Mouse (Mus musculus): Measurements from ENCODE around the gene Qtrt1. TPM values are rescaled to one million over a fixed set of nuclear protein-coding genes. Genes with fewer than 3 reads are reported as not detected.

Qtrt1 gene
- polyA plus RNA-seq, 1 experiment = 20.7 TPM

DNA sequence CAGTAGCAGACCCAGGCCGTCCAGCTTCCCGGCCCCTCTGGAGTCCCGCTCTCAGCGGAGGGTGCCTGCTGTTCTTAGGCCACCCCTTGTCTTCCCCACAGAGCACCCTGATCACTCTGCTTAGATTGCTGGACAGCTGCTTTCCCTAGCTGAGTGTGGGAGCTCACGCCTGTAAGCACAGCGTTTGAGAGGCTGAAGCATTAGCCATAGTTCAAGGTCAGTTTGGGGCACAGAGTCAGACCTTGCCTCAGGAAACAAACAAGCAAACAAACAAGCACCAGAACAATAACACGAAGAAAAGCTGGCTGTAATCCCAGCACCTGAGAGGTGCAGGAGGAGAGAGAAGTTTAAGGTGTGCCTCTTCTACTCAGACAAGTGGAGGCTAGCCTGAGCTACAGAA lies 20.4 kb downstream of the Qtrt1 start:
- Histone ChIP-seq H3K27me3 (replicated peaks) (no peaks in the 10 kb centered on the region), H3K4me1 (peaks cover 97% of the 10 kb centered on the region), H3K4me3 (replicated peaks) (no peak overlapping the region), H3K36me3 (replicated peaks; ENCODE audit: low read length) (peaks cover 84% of the 10 kb centered on the region), H3K9me3 (no peaks in the 10 kb centered on the region)
- TF ChIP-seq GATA1 (IDR thresholded peaks at IDR 0.05; ENCODE audit: borderline replicate concordance, low read length) = no peak
- TF ChIP-seq FLI1 (IDR thresholded peaks at IDR 0.05; ENCODE audit: low read length) = no peak

DNA sequence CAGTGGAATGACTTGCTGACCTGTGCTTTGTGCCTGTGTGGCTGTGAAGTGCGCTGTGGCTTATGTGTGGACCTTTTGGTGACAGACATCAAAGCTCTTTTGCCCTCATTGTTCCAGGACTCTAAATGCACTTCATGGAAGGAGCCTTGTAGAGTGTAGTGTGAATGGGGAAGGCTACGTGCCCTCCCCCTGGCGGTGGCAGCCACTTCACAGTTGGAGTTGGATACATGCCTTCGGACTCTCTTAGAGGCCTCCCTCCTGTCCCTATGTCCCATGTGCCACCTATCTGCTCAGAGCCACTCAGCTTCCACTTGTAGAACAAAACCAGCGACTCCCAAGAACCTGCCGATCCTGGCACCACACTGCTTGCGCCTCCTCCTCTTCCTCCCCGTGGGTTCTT lies 22.1 kb downstream of the Qtrt1 start:
- Histone ChIP-seq H3K9me3 (no peaks in the 10 kb centered on the region), H3K27me3 (replicated peaks) (no peaks in the 10 kb centered on the region), H3K4me1 (peaks cover 97% of the 10 kb centered on the region), H3K4me3 (replicated peaks) (peak overlapping the region; percentile 65), H3K36me3 (replicated peaks; ENCODE audit: low read length) (peaks cover 79% of the 10 kb centered on the region)
- TF ChIP-seq GATA1 (IDR thresholded peaks at IDR 0.05; ENCODE audit: borderline replicate concordance, low read length) (no peak), FLI1 (IDR thresholded peaks at IDR 0.05; ENCODE audit: low read length) (no peak)

DNA sequence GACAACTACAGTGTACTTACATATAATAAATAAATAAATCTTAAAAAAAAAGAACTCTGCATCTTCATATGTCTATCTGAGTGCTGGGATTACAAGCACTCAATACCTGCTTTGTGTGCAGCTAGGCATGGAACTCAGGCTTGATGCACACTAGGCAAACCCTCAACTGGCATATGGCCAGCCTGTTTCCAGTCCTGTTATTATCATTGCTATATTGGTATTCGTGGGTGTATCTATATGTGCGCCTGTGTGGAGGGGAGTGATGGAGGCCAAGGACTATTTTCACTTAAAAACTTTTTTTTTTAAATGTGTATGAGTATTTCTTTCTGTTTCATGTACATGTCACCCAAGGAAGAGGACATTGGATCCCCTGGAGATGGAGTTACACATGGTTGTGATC lies 22.8 kb downstream of the Qtrt1 start:
- Histone ChIP-seq H3K4me1 (peaks cover 97% of the 10 kb centered on the region), H3K4me3 (replicated peaks) (no peak overlapping the region), H3K9me3 (no peaks in the 10 kb centered on the region), H3K27me3 (replicated peaks) (no peaks in the 10 kb centered on the region), H3K36me3 (replicated peaks; ENCODE audit: low read length) (peaks cover 79% of the 10 kb centered on the region)
- TF ChIP-seq GATA1 (IDR thresholded peaks at IDR 0.05; ENCODE audit: borderline replicate concordance, low read length) (no peak), FLI1 (IDR thresholded peaks at IDR 0.05; ENCODE audit: low read length) (no peak)

DNA sequence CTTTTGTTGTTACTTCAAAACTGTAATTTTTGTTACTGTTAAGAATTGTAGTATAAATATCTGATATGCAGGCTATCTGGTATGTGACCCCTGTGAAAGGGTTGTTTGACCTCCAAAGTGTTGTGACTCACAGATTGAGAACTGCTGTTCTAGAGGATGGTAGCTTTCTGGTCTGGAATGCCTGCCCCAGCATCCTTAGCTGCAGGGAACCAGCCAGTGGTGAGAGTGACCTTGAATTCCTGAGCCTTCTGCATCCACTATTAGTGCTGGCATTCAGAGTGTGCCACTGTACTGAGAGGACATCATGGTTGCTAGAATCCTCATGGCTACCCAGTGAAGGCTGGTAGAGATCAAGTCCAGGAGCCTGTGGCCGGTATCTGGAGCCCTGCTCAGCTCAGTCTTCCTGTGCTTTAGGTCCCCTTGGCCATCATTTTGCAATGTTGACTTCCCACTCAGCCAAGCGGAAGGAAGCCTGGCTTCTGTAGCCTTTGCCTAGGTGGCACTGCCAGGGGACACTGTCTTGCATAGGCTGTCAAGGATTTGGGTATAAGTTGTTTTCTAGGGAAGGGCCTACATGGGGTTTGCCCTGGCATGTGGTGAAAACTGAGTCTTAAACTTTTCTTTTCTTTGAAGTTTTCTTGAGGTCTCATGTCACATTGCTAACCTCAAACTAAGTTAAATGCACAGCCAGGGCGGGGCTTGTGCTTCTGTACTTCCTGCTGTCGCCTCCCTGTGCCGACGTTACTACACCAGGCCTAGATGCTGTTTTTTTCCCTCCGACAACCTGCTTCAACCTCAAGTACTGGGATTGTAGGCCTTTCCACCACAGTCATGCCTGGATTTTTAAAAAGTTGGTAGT lies 24.4 kb downstream of the Qtrt1 start:
- Histone ChIP-seq H3K9me3 (no peaks in the 10 kb centered on the region), H3K4me1 (peaks cover 97% of the 10 kb centered on the region), H3K27me3 (replicated peaks) (no peaks in the 10 kb centered on the region), H3K4me3 (replicated peaks) (peak overlapping the region; percentile 83), H3K36me3 (replicated peaks; ENCODE audit: low read length) (peaks cover 79% of the 10 kb centered on the region)
- no peak for TF ChIP-seq FLI1 (IDR thresholded peaks at IDR 0.05; ENCODE audit: low read length)
- TF ChIP-seq GATA1 (IDR thresholded peaks at IDR 0.05; ENCODE audit: borderline replicate concordance, low read length) = no peak

DNA sequence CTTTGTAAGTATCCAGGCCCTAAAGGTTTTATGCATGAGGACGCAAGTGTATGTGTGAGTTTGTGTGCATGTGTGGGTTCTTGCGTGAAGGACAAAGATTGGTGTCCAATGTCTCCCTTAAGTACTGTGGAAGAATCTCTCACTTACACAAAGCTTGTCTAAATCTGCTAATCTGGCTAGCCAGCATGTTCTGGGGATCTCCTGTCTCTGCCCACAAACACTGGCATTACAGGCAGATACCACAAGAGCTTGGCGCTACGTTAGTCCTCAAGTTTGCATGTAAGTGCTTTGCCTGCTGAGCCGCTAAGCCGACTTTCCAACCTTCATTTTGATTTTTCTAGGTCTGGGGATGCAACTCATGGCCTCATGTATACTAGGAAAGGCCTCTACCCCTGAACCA lies 25.9 kb downstream of the Qtrt1 start:
- TF ChIP-seq GATA1 (IDR thresholded peaks at IDR 0.05; ENCODE audit: borderline replicate concordance, low read length) = no peak
- TF ChIP-seq FLI1 (IDR thresholded peaks at IDR 0.05; ENCODE audit: low read length) = no peak
- peaks cover 96% of the 10 kb centered on the region for H3K4me1 ChIP-seq
- peaks cover 79% of the 10 kb centered on the region for H3K36me3 ChIP-seq (replicated peaks; ENCODE audit: low read length)
- H3K9me3 ChIP-seq = no peaks in the 10 kb centered on the region
- H3K4me3 ChIP-seq (replicated peaks) = peak overlapping the region; percentile 31
- no peaks in the 10 kb centered on the region for H3K27me3 ChIP-seq (replicated peaks)

DNA sequence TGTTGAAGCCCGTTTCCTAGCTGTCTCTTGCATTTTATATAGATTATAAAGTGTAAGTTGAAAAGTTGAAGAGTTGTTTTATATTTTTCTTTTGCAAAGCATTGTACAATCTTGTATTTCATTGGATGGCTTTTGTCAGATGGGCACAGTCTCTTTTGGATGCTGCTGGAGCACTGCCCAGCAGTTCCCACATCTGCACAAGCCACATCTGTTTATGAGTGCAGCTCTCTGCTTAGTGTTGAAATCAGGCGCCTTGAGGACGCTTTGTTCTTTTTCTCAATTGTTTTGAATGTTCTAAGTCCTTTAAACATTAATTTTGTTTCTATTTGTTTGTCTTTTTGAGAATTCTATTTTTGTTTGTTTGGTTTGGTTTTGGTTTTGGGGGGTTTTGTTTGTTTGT lies 26.6 kb downstream of the Qtrt1 start:
- Histone ChIP-seq H3K36me3 (replicated peaks; ENCODE audit: low read length) (peaks cover 82% of the 10 kb centered on the region), H3K9me3 (no peaks in the 10 kb centered on the region), H3K4me3 (replicated peaks) (no peak overlapping the region), H3K4me1 (peaks cover 97% of the 10 kb centered on the region), H3K27me3 (replicated peaks) (no peaks in the 10 kb centered on the region)
- TF ChIP-seq FLI1 (IDR thresholded peaks at IDR 0.05; ENCODE audit: low read length) = no peak
- TF ChIP-seq GATA1 (IDR thresholded peaks at IDR 0.05; ENCODE audit: borderline replicate concordance, low read length) = no peak

DNA sequence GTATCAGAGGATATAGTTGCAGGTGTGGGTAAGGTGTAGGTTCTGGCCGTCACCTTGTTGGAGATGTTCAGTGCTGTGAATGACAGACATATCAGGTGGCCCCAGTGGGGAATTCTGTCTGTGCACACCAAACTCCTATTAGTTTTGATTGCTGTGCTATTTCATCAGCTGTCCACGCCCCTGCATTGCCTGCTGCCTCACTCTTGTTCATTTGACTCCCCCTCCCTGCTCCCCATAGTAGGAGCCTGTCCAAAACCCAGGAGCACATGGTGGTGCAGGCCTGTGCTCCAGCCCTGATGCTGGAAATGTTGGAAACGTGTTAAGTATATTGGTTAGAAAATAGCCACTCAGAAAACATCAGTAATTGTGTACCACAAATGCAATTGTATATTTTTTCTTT lies 27.8 kb downstream of the Qtrt1 start:
- Histone ChIP-seq H3K27me3 (replicated peaks) (no peaks in the 10 kb centered on the region), H3K4me3 (replicated peaks) (no peak overlapping the region), H3K9me3 (no peaks in the 10 kb centered on the region), H3K36me3 (replicated peaks; ENCODE audit: low read length) (peaks cover 81% of the 10 kb centered on the region), H3K4me1 (peaks cover 93% of the 10 kb centered on the region)
- TF ChIP-seq GATA1 (IDR thresholded peaks at IDR 0.05; ENCODE audit: borderline replicate concordance, low read length) (no peak), FLI1 (IDR thresholded peaks at IDR 0.05; ENCODE audit: low read length) (no peak)

DNA sequence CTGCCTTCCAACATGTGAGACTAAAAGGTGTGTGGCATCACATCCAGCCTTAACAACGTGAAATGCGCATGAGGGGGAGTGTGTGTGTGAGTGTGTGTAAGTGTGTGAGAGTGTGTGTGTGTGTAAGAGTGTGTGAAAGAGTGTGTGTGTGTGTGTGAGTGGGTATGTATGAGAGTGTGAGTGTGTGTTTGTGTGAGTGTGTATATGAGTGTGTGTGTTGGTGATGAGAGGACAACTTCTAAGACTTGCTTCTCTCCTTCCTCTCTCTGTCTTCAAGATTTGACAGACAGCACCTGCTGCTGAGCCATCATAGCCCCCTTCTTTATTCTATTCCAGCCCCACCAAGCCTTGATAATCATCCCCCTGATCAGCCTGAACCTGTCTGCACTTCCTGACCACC lies 28.3 kb downstream of the Qtrt1 start:
- peaks cover 93% of the 10 kb centered on the region for H3K4me1 ChIP-seq

DNA sequence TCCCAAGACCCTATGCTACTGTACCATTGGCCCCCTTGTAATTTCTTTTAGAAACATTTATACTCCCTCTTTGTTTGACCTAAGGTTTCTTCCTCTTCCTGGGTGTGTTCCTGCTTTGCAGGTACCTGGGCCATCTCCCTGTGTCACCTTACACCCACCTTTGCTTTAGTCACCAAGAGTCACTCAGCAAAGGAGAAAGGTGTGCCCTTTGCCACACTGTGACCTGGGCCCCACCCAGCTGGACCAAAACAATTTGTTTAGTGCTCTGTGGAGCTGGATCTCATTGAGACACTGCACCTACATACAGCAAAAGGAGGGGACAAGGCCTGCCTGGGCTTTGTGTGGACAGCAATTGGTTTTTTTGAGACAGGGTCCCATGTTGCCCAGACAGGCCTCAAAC lies 28.8 kb downstream of the Qtrt1 start:
- Histone ChIP-seq H3K36me3 (replicated peaks; ENCODE audit: low read length) (peaks cover 83% of the 10 kb centered on the region), H3K4me1 (peaks cover 90% of the 10 kb centered on the region), H3K9me3 (no peaks in the 10 kb centered on the region), H3K27me3 (replicated peaks) (no peaks in the 10 kb centered on the region), H3K4me3 (replicated peaks) (peak overlapping the region; percentile 17)
- TF ChIP-seq GATA1 (IDR thresholded peaks at IDR 0.05; ENCODE audit: borderline replicate concordance, low read length) (no peak), FLI1 (IDR thresholded peaks at IDR 0.05; ENCODE audit: low read length) (no peak)

More for the DNA sequence above, 28.3 kb downstream of the Qtrt1 start:
- no peaks in the 10 kb centered on the region for H3K9me3 ChIP-seq
- H3K4me3 ChIP-seq (replicated peaks) = peak overlapping the region; percentile 64
- TF ChIP-seq GATA1 (IDR thresholded peaks at IDR 0.05; ENCODE audit: borderline replicate concordance, low read length) (no peak), FLI1 (IDR thresholded peaks at IDR 0.05; ENCODE audit: low read length) (no peak)
- no peaks in the 10 kb centered on the region for H3K27me3 ChIP-seq (replicated peaks)
- peaks cover 82% of the 10 kb centered on the region for H3K36me3 ChIP-seq (replicated peaks; ENCODE audit: low read length)

DNA sequence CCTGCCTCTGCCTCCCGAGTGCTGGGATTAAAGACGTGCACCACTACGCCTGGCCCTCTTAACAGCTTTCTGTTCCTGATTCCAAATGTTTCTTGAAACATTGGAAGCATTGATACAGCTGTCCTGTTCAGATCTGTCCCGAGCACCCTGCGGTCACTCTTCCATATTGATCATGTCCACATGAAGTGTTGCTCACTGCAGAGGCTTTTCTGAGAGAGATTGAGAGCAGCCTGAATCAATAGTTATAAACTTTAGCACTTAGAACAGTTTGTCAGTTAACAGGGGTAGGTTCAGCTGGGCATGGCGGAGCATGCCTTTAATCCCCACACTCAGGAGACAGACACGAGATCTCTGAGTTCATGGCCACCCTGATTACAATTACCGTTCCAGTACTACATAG lies 32.2 kb downstream of the Qtrt1 start:
- peaks cover 96% of the 10 kb centered on the region for H3K36me3 ChIP-seq (replicated peaks; ENCODE audit: low read length)
- no peaks in the 10 kb centered on the region for H3K27me3 ChIP-seq (replicated peaks)
- peaks cover 90% of the 10 kb centered on the region for H3K4me1 ChIP-seq
- no peak overlapping the region for H3K4me3 ChIP-seq (replicated peaks)
- H3K9me3 ChIP-seq = no peaks in the 10 kb centered on the region
- TF ChIP-seq FLI1 (IDR thresholded peaks at IDR 0.05; ENCODE audit: low read length) (no peak), GATA1 (IDR thresholded peaks at IDR 0.05; ENCODE audit: borderline replicate concordance, low read length) (no peak)
